Mouse (Mus musculus) adrenal gland, adult (tissue): ENCODE measurements at regions not wholly inside any gene's neighbourhood (a gene's known extent, or its start where the extent isn't known, plus 50 kb on each side); places are given as distances from the start of the nearest gene placed in this dataset.
A peak's percentile ranks its signal among the peaks of the same experiment; 100 is the strongest.
"Not testable (repeated sequence)": the region's sequence is repeated elsewhere in the genome, so short reads cannot be mapped to it uniquely, and the experiment has no call there.

Source experiments
- DNase-seq, 2 experiments: peaks; one replicate each; pipeline ENCODE4 v3.0.0; 2022 to 2023; ENCODE audit warnings: low spot score in 1 of 2; ENCODE audit not compliant: inconsistent age in 2 of 2

GRCm38 (mm10) chrX:19341231-19342007 lies 139.7 kb downstream of the Tex13c3 start:
- DNase-seq, result not testable (repeated sequence)

DNA sequence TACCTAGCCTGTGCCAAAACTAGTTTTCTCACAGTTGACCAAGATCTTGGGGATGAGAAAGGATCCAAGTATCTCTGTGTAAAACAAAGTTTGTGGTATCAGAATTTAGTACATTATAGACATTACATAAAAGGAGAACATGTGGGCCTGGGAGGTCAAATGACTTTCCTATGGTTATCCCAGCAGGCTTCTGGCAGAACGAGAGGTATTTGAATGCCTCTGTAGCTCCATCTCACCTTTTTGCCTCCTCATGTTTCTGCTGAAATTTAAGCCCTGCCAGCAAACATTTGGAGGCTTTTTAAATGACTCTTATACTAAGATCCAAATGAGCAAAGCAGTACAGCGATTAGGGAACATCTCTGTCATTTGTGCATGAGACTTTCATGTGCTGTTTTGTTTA lies 167.8 kb downstream of the Tex13c3 start:
- DNase-seq, result no peak

DNA sequence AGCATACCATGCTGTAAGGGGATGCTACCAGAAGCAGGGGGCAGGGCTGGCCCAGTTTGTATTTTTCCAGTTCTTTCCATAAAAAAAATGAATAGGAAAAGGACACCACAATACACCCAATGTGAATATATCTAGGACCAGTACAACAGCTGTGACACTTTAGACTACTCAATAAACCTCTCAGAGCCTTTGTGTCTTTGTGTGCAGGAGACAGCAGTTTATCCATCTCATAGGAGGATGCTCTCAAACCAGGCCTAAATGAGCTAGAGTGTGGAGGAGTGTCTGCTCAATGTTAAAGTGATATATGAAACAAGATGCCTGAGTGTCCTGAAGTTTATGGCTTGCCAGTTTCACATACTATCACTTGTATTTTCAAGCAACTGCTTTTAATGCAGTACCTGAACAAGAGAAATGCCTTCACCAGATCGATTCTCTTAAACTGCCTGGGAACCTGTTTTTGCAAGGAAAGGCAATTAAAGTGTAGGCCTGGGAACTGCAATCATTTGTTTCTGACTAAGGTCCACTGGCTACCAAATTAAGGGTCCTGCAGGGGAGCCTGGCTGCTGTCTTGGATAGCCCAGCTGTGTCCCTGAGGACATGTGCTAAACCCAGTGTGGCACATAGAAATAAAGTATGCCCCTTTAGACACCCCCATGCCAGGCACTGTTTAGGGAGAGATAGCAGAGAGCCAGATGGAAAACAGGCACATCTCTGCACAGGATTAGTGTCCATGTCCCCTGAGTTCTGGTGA lies 169.1 kb downstream of the Tex13c3 start:
- DNase-seq, result no peak

DNA sequence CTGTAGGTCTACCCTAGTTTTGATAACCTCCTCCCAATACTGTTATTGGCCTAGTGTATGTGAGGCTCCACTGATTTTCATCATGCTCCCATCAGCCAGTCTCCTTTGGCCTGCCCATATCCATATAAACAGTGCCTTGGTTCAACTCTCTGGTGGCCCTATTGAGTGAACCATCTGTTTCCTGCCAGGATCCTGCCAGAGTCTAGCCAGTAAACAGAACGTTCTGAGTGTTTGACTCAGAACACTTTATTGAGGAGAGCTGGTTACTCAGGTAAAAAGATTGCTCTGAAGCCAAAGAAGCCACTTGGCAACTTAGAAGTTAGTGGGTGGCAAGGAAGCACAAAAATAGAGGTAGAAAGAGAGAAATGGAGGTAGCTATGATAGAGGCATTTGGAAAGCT lies 169.7 kb downstream of the Tex13c3 start:
- no peak for DNase-seq

GRCm38 (mm10) chrX:19288171-19288570 lies 192.9 kb downstream of the Tex13c3 start:
- DNase-seq, result no peak

- DNase-seq, result no peak
Observed at GRCm38 (mm10) chrX:19286431-19286830, 194.7 kb downstream of the Tex13c3 start.

DNA sequence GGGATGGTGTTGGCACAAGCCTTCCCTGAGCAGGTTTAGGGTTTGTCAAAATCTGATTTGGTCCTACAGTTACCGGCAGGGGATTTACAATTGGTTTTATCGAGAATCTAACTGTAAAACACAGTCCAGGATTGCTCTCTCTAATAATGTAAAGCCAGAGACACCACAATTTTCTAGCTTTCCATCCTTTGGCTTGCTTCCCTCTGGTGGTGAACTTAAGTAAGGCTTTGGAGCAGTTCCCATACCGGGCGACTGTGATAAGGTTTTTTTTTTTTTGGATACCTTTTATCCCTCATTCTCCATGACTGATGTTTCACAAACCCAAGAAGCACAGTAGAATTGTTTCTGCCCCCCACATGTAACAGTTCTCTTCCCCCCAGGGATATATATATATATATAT lies 195.3 kb downstream of the Tex13c3 start:
- DNase-seq, result no peak

DNA sequence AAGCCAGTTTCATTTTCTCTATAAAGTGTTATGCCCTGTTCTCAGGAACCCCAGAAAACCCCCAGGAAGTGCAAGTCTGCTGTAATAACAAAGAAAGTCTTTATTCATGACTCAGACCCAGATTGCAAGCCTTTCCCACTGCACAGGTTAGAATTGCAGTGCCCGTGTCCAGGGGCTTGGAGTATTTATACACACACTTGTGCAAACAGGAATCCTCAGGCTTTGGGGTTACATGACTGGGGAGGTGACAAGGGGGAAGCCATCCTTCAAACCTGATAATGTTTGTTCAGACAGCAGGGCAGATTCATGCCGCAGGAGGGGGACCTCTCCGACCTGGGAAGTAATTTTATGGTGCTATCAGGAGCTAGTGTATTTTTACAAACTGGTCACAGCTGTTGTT lies 198.0 kb downstream of the Tex13c3 start:
- DNase-seq, result no peak

DNA sequence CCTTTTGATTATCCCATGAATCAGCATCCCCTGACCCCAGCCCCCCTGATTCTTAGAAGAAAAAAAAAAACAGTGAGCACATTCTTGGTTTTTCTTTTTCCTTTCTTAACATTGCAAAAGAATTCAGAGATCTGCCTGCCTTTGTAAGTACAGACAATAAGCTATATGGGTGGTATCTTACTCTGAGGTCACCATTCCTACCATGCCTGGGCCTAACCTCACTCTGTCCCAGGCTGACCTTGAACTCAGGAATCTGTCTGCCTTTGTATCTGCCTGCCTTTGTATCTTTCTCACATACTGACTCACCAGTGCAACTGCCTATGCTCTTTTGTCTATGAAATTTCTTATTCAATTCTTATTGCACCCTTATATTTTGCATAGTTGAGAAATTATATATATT lies 216.9 kb downstream of the Tex13c3 start:
- DNase-seq, result no peak

DNA sequence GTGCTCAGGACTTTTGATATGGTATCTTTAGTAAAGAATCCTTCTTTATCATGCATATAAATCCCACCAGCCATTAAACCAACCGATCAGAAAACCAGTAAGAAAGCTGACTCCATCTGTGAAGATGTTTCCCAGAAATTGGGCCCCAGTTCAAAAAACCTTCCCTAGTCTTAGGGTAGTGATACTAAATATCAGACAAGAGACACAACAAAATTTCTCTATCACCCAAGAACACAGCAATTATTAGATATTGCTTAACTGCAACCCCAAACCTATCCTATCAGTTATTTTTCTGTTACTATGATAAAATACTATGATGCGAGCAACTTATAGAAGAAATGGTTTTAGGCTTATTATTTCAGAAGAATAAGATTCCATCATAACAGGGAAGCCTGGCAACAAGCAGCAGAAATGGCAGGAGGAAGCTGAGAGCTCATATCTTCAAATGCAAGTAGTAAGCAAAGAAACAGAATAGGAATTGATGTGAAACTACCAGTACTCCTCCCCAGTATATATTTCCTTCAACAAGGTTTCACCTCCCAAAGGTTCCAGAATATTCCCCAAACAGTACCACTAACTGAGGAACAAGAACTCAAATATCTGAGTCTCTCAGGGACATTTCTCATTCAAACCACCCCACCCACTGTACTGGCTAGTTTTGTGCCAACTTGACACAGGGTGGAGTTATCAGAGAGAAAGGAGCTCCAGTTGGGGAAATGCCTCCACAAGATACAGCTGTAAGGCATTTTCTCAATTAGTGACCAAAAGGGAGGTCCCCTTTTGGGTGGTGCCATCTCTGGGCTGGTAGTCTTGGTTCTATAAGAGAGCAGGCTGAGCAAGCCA lies 234.1 kb downstream of the Tex13c3 start:
- DNase-seq, result no peak

DNA sequence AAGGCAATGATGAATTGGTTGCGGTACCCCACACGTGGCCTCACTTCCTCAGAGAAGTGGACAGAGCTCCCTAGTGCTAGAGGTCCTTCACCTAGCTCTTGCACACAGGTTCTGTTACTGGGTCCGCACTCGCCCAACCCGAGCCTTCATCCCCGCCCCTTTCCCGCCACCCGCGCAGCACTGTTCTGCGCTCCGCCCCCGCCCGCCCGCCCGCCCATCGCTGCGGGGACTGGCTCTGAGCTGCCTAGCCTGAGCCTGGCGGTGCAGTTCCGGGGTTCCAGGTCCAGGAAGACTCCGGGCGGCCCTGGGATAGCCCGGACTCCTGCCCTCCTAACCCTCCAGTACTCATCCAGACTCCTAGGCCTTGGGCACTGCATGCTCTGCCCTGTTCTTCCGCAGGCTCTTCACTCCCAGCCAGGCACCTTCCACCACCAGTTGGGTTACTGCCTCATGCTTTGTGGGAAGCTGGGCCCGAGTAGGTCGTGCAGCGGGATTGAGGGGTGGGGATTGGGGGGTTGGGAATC lies 243.3 kb downstream of the Tex13c3 start:
- DNase-seq, result peak; percentile 36 to 77

DNA sequence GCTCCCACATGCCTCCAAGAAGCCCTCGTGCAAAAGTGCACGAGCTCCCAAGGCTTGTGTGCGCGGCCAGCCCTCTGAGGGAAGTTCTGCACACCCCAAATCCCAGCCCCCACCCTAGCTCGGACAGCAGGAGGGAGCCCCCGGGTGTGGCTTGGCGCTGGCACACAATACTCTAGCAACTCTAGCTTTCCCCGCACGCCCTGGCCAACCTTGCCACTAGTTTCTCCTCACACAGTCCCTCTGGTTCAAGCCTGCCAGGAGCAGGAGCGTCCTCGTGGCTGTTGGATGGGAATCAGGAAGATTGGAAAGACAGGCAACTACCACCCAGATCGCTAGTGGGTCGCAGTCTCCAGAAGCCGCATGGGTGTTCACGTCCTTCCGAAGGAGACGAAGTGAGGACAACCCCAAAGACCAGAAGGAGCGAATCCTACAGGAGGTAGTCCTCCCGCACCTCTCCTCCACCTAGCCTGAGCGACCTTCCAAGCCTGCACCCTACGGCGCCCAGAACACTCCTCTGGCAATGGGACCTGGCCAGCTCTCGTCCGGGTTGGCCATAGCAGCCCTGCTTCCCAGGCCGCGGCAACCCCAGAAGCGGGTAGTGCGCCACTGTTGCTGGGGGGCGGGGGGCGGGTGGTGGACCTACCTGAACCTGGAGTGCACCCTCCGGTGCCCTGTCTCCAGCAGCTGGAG lies 243.9 kb downstream of the Tex13c3 start:
- peak; percentile 19 to 77 for DNase-seq

- DNase-seq, result no peak
Observed at GRCm38 (mm10) chrX:19235449-19235848, 245.7 kb downstream of the Tex13c3 start.

GRCm38 (mm10) chrX:19231823-19232222 lies 249.3 kb downstream of the Tex13c3 start:
- DNase-seq, result no peak

DNA sequence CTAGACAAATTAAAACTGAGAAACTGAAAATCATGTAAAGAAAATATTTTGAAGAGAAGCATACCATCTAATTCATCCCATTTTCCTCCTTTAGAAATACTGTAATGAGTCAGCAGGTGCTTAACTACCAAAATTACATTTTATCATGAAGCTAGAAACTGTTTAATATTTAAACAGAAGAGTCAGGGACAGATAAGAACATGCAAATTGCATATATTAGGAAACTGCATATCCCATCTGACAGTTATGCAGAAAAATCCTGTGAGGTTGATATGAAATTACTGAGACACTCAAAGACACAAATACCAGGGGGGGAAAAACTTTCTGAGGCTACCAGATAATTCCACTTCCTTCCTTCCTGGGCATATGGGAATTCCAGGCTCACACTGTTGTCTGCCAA lies 257.8 kb downstream of the Tex13c3 start:
- no peak for DNase-seq

DNA sequence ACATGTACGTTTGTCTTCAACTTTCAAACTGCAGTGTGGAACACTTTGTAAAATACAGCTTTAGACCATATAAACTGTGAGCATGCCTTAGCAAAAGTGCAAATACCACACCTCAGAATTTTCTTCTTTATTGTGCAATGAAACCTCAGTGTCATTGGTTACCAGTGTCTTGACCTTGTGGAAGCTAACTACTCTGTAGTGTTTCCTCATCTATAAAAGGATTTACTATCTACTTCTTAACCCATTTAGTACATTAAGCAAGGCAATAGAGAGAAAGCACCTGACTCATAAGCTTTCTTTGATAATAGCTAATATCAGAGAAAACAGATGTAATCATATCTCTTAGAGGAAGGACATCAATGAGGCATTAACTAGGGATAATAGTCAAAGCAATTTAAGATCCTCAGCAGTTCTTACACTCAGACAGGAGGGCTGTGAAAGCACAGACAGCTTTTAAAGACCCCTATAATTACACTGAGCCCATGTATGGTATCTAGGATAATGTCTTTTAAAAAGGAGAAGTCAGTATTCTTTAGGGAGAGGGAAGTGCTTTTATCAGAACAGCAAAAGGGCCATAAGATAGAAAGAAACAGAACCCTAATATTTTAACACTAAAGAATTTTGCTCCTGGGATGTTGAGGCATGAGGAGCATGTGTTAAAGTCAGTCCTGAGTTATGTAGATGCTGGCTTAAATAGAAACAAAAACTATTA lies 260.2 kb downstream of the Tex13c3 start:
- DNase-seq, result no peak

DNA sequence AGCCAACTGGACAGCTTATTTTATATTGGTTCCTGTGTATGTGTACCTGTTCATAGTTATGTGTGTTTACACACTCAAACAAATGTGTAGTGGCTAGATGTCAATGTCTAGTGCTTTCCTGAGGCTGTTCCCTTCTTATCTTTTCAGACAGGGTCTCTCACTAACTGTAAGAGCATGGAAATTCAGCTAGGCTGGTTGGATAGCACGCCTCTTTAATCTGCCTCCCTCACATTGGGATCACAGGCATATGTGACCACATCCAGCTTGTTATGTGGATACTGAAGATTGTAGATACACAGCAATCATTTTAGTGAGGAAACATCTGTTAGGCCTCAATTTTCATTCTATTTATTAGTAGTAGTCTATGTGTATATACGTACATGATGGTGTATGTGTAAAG lies 261.4 kb downstream of the Tex13c3 start:
- DNase-seq, result no peak

- DNase-seq, result no peak
Observed at GRCm38 (mm10) chrX:19219301-19219700, 261.8 kb downstream of the Tex13c3 start.

GRCm38 (mm10) chrX:19206420-19206819 lies 274.7 kb downstream of the Tex13c3 start:
- peak; percentile 33 to 75 for DNase-seq

DNA sequence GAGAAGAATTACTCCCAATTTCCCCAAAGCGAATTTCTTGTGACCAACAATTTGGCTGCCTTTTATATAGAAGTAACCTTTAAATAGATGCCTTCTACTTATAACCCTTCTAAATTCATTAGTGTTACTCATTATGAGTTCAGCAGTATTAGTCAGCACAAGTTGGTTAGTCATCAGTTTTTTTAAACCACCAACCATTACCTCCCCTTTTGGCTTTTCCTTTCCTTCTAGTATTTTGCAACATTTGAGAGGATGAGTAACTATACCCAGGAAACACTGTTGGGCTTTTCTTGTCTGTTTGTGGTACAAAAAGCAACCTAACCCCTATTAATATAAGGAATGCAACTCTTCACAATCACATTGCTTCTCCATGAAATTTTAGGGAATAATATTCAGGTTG lies 278.6 kb downstream of the Tex13c3 start:
- DNase-seq, result peak in 1 of 2 experiments; percentile 52
